Mouse (Mus musculus) heart, embryonic 14.5 days (tissue): ENCODE measurements around the gene Epha3. TPM values are rescaled to one million over a fixed set of nuclear protein-coding genes. Genes with fewer than 3 reads are reported as not detected.

Experiments
- ATAC-seq: fragments of 200-750 bp; cut with Nextera tagmentation; 2 replicates; pipeline ENCODE4 v1.8.0; 2017; ENCODE audit warnings: low read depth, moderate TSS enrichment; ENCODE audit not compliant: insufficient number of reproducible peaks, insufficient read depth, low FRiP score
- H3K27ac ChIP-seq, 2 experiments: fragments of 200-500 bp in 1 of 2; fragments of 300-500 bp in 1 of 2; sonication (generic) in 1 of 2; replicated peaks in 1 of 2; 2 replicates each; pipeline ENCODE4 v1.5.1; 2012 to 2014; ENCODE audit warnings: low read depth in 2 of 2, low read length in 2 of 2, control low read depth in 1 of 2, mild to moderate bottlenecking in 1 of 2, mixed read lengths in 1 of 2; ENCODE audit not compliant: control insufficient read depth in 1 of 2, insufficient read depth in 1 of 2
- H3K27me3 ChIP-seq: fragments of 300-500 bp; sonication (generic); 2 replicates; pipeline ENCODE4 v1.6.1; 2014; ENCODE audit warnings: mild to moderate bottlenecking, low read length, control low read depth; ENCODE audit not compliant: control insufficient read depth, insufficient read depth
- H3K36me3 ChIP-seq: fragments of 300-500 bp; sonication (generic); 2 replicates; pipeline ENCODE4 v1.6.1; 2014; ENCODE audit warnings: mild to moderate bottlenecking, control low read depth, low read length, mixed read lengths; ENCODE audit not compliant: control insufficient read depth, insufficient read depth
- H3K4me1 ChIP-seq, 2 experiments: fragments of 200-500 bp in 1 of 2; fragments of 300-500 bp in 1 of 2; sonication (generic) in 1 of 2; 2 replicates each; pipeline ENCODE4 v1.6.1; 2012 to 2014; ENCODE audit warnings: low read length in 2 of 2, control low read depth in 1 of 2, mixed read lengths in 1 of 2; ENCODE audit not compliant: control insufficient read depth in 2 of 2, insufficient read depth in 2 of 2
- H3K4me2 ChIP-seq: fragments of 300-500 bp; sonication (generic); 2 replicates; pipeline ENCODE4 v1.6.1; 2014; ENCODE audit warnings: mild to moderate bottlenecking, low read length
- H3K4me3 ChIP-seq, 2 experiments: fragments of 200-500 bp in 1 of 2; fragments of 300-500 bp in 1 of 2; sonication (generic) in 1 of 2; 2 replicates each; pipeline ENCODE4 v1.5.1; 2012 to 2014; ENCODE audit warnings: low read length in 2 of 2, mild to moderate bottlenecking in 2 of 2, control low read depth in 1 of 2, low read depth in 1 of 2, moderate library complexity in 1 of 2; ENCODE audit not compliant: control insufficient read depth in 1 of 2, insufficient read depth in 1 of 2
- H3K9ac ChIP-seq: fragments of 300-500 bp; sonication (generic); 2 replicates; pipeline ENCODE4 v1.6.1; 2014; ENCODE audit warnings: mild to moderate bottlenecking, low read length
- H3K9me3 ChIP-seq: fragments of 300-500 bp; sonication (generic); 2 replicates; pipeline ENCODE4 v1.6.1; 2016; ENCODE audit warnings: low read length, control low read depth; ENCODE audit not compliant: control insufficient read depth
- WGBS: fragments of 180-500 bp; shearing (Covaris S2); extraction: QIAGEN DNeasy Blood & Tissue Kit; methylation state at CpG from one replicate; pipeline ENCODE4 v1.1.7; 2014; 5-methylcytosine and 5-hydroxymethylcytosine counted together
- polyA plus RNA-seq: library from polyadenylated mRNA; unstranded; fragments of >200 nt; fragmentation: Nextera tagmentation; extraction: Ambion mirVana; gene quantifications from 2 replicates; pipeline ENCODE4 v1.2.1, GENCODE M21; 2014

Gene Epha3
- polyA plus RNA-seq, 1 experiment from 2014 or later: 8.1 TPM

DNA sequence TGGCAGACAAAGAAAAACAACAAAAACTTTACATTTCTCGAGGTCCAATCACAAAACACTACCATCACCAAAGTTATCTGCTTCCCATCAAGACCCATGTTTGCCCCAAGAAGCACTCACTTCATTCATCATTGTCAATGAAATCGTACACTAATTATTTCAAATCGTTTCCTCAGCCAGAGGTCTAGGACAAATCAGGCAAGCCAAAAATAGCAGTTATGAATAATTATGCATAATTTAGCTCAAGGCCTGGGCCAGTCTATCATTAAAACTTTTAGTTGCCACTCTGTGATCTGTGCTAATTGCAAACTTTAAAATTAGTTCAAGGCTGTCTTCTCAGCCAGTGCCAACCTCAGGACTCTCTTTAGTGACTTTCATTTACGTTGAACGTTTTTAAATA, 54.1 kb downstream of the Epha3 start:
- no peak for ATAC-seq
- Histone ChIP-seq H3K4me2 (no peak overlapping the region), H3K36me3 (no peaks in the 10 kb centered on the region), H3K9me3 (no peaks in the 10 kb centered on the region), H3K27ac (no peak overlapping the region), H3K4me1 (no peaks in the 10 kb centered on the region), H3K9ac (no peak overlapping the region), H3K27me3 (no peaks in the 10 kb centered on the region), H3K4me3 (no peak overlapping the region)
- 81% methylated on average over 5 of the region's 5 CpGs for WGBS

GRCm38 (mm10) chr16:63808991-63809390, 55.0 kb downstream of the Epha3 start:
- ATAC-seq: no peak
- Histone ChIP-seq H3K4me2 (no peak overlapping the region), H3K4me3 (no peak overlapping the region), H3K27me3 (no peaks in the 10 kb centered on the region), H3K9me3 (no peaks in the 10 kb centered on the region), H3K27ac (no peak overlapping the region), H3K9ac (no peak overlapping the region), H3K4me1 (no peaks in the 10 kb centered on the region), H3K36me3 (no peaks in the 10 kb centered on the region)

GRCm38 (mm10) chr16:63806437-63807129, 57.4 kb downstream of the Epha3 start:
- no peak overlapping the region for H3K27ac ChIP-seq
- 73% methylated on average over 5 of the region's 5 CpGs for WGBS
- H3K4me3 ChIP-seq: no peak overlapping the region
- H3K4me2 ChIP-seq: no peak overlapping the region
- H3K36me3 ChIP-seq: no peaks in the 10 kb centered on the region
- ATAC-seq: no peak
- H3K27me3 ChIP-seq: no peaks in the 10 kb centered on the region
- H3K4me1 ChIP-seq: no peaks in the 10 kb centered on the region
- H3K9ac ChIP-seq: no peak overlapping the region
- no peaks in the 10 kb centered on the region for H3K9me3 ChIP-seq

- Histone ChIP-seq H3K9ac (no peak overlapping the region), H3K27me3 (no peaks in the 10 kb centered on the region), H3K4me1 (no peaks in the 10 kb centered on the region), H3K36me3 (no peaks in the 10 kb centered on the region), H3K27ac (no peak overlapping the region), H3K4me2 (no peak overlapping the region), H3K9me3 (no peaks in the 10 kb centered on the region), H3K4me3 (no peak overlapping the region)
- WGBS: 95% methylated on average over 3 of the region's 3 CpGs
- ATAC-seq: no peak
These were observed 58.0 kb downstream of the Epha3 start for GRCm38 (mm10) chr16:63806025-63806424.

DNA sequence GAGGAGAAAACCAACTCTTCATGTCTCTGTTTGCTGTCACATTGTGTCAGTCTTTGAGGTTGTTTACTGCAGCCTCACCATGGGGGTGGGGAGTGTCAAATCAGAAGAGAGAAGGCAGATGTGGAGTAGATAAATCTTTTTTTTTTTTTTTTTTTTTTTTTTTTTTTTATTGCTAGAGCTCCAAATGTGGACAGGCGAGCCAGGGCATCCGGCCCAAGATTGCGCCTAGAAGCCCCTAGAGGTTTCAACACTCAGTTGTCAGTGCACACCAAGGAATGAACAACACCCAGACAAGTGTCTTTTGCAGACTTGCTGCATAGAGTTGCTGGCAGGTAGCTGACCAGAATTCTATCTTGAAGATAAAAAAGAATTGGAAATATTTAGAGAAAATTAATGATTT, 62.5 kb downstream of the Epha3 start:
- Histone ChIP-seq H3K4me3 (no peak overlapping the region), H3K4me1 (no peaks in the 10 kb centered on the region), H3K27me3 (no peaks in the 10 kb centered on the region), H3K9ac (no peak overlapping the region), H3K36me3 (no peaks in the 10 kb centered on the region), H3K27ac (no peak overlapping the region), H3K4me2 (no peak overlapping the region), H3K9me3 (no peaks in the 10 kb centered on the region)
- 51% methylated on average over 3 of the region's 3 CpGs for WGBS
- no peak for ATAC-seq

GRCm38 (mm10) chr16:63798341-63798740, 65.6 kb downstream of the Epha3 start:
- H3K27ac ChIP-seq: no peak overlapping the region
- H3K27me3 ChIP-seq: no peaks in the 10 kb centered on the region
- no peak for ATAC-seq
- H3K4me3 ChIP-seq: no peak overlapping the region
- no peak overlapping the region for H3K4me2 ChIP-seq
- H3K9me3 ChIP-seq: no peaks in the 10 kb centered on the region
- 85% methylated on average over 2 of the region's 2 CpGs for WGBS
- H3K9ac ChIP-seq: no peak overlapping the region
- H3K4me1 ChIP-seq: no peaks in the 10 kb centered on the region
- no peaks in the 10 kb centered on the region for H3K36me3 ChIP-seq

DNA sequence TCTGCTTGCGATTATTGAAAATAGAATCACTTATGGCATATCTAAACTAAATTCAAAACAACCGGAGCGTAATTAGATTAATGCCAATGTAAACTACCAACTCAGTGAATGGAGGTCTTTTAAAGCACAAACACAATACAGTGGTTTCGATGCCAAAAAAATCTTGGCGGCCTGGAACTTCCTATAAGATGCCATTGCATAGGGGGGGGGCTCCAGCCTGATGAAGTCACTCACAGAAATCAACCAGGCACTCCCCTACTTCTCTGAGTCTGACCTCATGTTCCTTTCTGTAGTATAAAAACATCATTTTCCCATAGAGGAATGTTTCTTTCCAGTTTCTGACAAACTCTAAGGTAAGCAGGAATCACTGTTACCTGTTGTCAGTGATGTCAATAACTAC, 69.7 kb downstream of the Epha3 start:
- ATAC-seq: no peak
- WGBS: 68% methylated on average over 5 of the region's 5 CpGs
- Histone ChIP-seq H3K9me3 (no peaks in the 10 kb centered on the region), H3K27ac (no peak overlapping the region), H3K36me3 (no peaks in the 10 kb centered on the region), H3K27me3 (no peaks in the 10 kb centered on the region), H3K4me2 (no peak overlapping the region), H3K9ac (no peak overlapping the region), H3K4me1 (peaks cover 0 to 3% of the 10 kb centered on the region in 2 experiments; a peak in 1 of 4 replicates), H3K4me3 (no peak overlapping the region)

- Histone ChIP-seq H3K4me3 (no peak overlapping the region), H3K27ac (no peak overlapping the region), H3K9me3 (no peaks in the 10 kb centered on the region), H3K36me3 (no peaks in the 10 kb centered on the region), H3K4me1 (peaks cover 0 to 3% of the 10 kb centered on the region in 2 experiments; a peak in 1 of 4 replicates), H3K4me2 (no peak overlapping the region), H3K27me3 (no peaks in the 10 kb centered on the region), H3K9ac (no peak overlapping the region)
- ATAC-seq: no peak
- 63% methylated on average over 1 of the region's 1 CpGs for WGBS
These were observed 70.2 kb downstream of the Epha3 start for GRCm38 (mm10) chr16:63793805-63794204.
